ENCODE assay signal across 29 mouse cellular contexts in the genomic region with DNA sequence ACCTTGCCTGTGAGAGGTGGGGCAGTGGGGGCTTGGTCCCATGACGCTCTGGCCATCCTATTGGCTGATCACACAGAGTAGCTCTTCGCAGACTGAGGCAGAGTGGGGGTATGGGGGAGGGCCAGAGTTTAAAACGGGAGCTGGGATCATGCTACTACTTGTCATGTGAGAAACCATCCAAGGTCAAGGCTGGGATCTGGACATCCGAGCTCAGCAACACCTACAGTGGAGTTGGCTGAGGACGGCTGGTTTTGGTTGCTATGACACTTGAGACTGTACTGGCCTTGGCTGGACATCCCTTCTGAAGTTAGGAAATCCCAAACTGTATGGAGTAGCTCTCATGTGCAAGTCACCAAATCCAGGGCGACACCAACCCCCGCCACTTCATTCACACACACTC. TPM values are rescaled to one million over a fixed set of nuclear protein-coding genes. Genes with fewer than 3 reads are reported as not detected.
"Had no signal": no experiment of that assay in that cellular context is flagged by ENCODE, and none has a peak within 500 bp of the region (broad histone marks: within the 10 kb centered on the region; RNA-seq: fewer than 3 reads in every experiment).

No protein-coding gene starts in this region.

- ATAC-seq: liver, embryonic 12.5 days; midbrain, embryonic 15.5 days had no signal

- H3K27me3 ChIP-seq: midbrain, embryonic 15.5 days had no signal

- H3K4me3 ChIP-seq: limb, embryonic 12.5 days; limb, embryonic 15.5 days; liver, embryonic 12.5 days; liver, embryonic 15.5 days; midbrain, embryonic 12.5 days; midbrain, embryonic 15.5 days; neural tube, embryonic 12.5 days; neural tube, embryonic 15.5 days; stomach, embryonic 15.5 days had no signal

- H3K9ac ChIP-seq: limb, embryonic 12.5 days; limb, embryonic 15.5 days; liver, embryonic 12.5 days; liver, embryonic 15.5 days; midbrain, embryonic 12.5 days; midbrain, embryonic 15.5 days; neural tube, embryonic 12.5 days; neural tube, embryonic 15.5 days; stomach, embryonic 15.5 days had no signal

- DNase-seq: kidney, adult 18-20 months; kidney, adult 9 months; kidney, postnatal 10 days; kidney, postnatal 36 days; left cerebral cortex, postnatal 4 days; lung, adult 2 months; lung, postnatal 14 days; right cerebral cortex, adult 18-20 months; right cerebral cortex, postnatal 14 days; right cerebral cortex, postnatal 4 days; spleen, adult 18-20 months; thymus, postnatal 25 days had no signal

- H3K4me2 ChIP-seq: limb, embryonic 12.5 days; limb, embryonic 15.5 days; liver, embryonic 12.5 days; liver, embryonic 15.5 days; midbrain, embryonic 12.5 days; midbrain, embryonic 15.5 days; neural tube, embryonic 12.5 days; neural tube, embryonic 15.5 days; stomach, embryonic 15.5 days had no signal

- H3K27ac ChIP-seq: limb, embryonic 12.5 days; limb, embryonic 15.5 days; liver, embryonic 12.5 days; liver, embryonic 15.5 days; macrophage; midbrain, embryonic 12.5 days; midbrain, embryonic 15.5 days; neural tube, embryonic 12.5 days; neural tube, embryonic 15.5 days; stomach, embryonic 15.5 days had no signal

- H3K9me3 ChIP-seq: limb, embryonic 12.5 days; limb, embryonic 15.5 days; liver, embryonic 12.5 days; liver, embryonic 15.5 days; midbrain, embryonic 12.5 days; midbrain, embryonic 15.5 days; neural tube, embryonic 12.5 days; neural tube, embryonic 15.5 days; stomach, embryonic 15.5 days had no signal

- H3K36me3 ChIP-seq: limb, embryonic 12.5 days; limb, embryonic 15.5 days; liver, embryonic 12.5 days; liver, embryonic 15.5 days; midbrain, embryonic 12.5 days; midbrain, embryonic 15.5 days; neural tube, embryonic 12.5 days; neural tube, embryonic 15.5 days; stomach, embryonic 15.5 days had no signal

RNA-seq across cellular contexts. Expression of gene Dnajb8, which starts 9.8 kb away (rescaled TPM):
- total RNA-seq: layer of hippocampus, adult 8-10 months; layer of hippocampus, postnatal 14 days; left cerebral cortex, adult 8-10 months; left cerebral cortex, postnatal 14 days; left cerebral cortex, postnatal 4 days; megakaryocyte, adult 5-6 weeks had no signal
- polyA plus RNA-seq: limb, embryonic 12.5 days; limb, embryonic 15.5 days; liver, embryonic 12.5 days; liver, embryonic 15.5 days; lung, adult 2 months; lung, embryonic 16.5 days; macrophage; midbrain, embryonic 12.5 days; midbrain, embryonic 15.5 days; neural tube, embryonic 12.5 days; neural tube, embryonic 15.5 days; stomach, embryonic 15.5 days; thymus, postnatal 0 days had no signal
